Mouse (Mus musculus): ENCODE results near the gene Ric8b. TPM values are rescaled to one million over a fixed set of nuclear protein-coding genes. Genes with fewer than 3 reads are reported as not detected.

Ric8b gene
- total RNA-seq, 1 experiment from 2014 or later, result 21.5 TPM

DNA sequence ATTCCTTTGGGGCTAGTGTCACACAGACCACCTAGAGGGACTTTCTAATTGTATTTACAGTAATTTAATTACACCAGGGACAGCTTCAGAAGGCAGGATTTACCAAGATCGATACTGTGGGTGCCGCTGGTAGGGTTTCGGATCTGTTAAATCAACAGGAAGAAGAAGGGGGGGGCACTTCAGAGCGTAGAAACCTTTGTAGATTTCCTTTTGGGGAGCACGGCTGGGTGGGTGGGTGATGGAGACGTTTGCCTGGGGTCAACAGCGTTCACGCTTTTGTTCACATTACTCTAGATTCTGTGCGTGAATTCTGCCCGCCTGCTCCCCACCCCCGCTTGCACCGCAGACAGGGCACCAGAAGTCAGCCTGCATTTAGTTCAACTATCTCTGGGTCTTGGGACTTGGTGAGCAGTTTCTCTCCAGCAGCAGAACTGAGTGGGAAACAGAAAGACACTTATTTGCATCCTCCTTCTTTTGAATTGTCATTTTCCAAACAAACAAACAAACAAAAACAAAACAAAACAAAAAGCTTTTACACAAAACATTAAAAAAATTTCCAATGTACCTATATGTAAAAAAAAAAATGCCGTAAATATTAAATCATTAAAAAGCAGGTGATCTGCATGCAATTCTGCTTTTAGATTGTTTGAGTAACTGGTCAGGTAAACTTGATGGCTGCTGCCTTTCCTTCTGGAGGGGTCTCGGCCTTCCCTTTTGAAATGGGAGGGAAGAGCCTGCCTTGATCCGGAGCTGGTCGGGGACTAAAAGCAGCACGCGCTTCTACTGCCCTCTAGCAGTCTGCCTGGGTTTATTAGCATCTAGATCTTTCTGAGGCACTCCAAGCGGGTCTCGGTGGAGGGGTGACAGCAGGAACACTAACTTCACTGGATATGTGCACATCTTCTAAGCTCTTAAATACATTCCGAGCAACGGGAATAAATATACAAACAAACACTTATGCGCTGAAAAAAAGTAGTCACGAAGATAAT lies 127.6 kb downstream of the Ric8b start:
- ATAC-seq (replicated peaks; ENCODE audit: low read depth, poor library complexity, severe bottlenecking), result peak; percentile 89

GRCm38 (mm10) chr10:85046585-85046984 lies 129.2 kb downstream of the Ric8b start:
- 0 out of 2 replicates have a peak, but pooled peaks have one; percentile 58 for ATAC-seq (replicated peaks; ENCODE audit: low read depth, poor library complexity, severe bottlenecking)

DNA sequence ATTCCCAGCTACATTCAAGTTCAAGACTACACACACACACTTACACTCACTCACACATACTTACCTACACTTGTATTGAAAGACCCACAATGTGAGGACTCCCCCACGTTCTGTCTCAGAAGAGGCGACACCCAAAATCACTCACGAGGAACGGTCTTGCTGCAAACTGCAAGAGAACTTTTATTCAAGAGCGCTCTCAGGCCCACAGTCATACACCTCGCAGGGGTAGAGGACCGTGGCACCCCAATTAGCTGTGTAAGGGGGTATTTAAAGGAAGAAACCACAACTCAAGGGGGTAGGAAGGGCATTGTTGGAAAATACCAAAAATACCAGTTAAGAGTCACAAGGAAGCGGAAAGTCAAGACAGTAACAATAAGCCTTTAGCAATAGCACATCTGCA lies 130.6 kb downstream of the Ric8b start:
- ATAC-seq (replicated peaks; ENCODE audit: low read depth, poor library complexity, severe bottlenecking), result no peak

- ATAC-seq (replicated peaks; ENCODE audit: low read depth, poor library complexity, severe bottlenecking), result no peak
Measured at GRCm38 (mm10) chr10:85050668-85051208, 133.3 kb downstream of the Ric8b start.

GRCm38 (mm10) chr10:85052451-85052850 lies 135.0 kb downstream of the Ric8b start:
- no peak for ATAC-seq (replicated peaks; ENCODE audit: low read depth, poor library complexity, severe bottlenecking)

DNA sequence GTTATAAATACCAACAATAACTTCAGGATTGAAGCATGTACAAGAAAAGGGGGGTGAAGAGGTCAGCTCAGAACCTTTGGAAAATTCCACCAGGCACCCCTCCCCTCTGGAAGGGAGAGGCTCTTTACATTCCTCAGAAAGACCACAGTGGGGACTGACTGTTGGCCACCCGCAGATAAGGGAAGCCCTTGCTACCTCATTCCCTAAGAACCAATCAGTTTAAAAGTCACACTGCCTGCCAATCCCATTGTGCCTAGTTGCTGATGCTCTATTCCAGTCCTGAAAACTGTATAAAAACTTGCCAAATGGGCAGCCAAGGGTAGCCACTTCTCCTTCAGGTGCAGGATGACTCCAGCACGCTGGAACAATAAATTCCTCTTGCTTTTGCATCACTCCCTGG lies 137.5 kb downstream of the Ric8b start:
- no peak for ATAC-seq (replicated peaks; ENCODE audit: low read depth, poor library complexity, severe bottlenecking)

Other genes starting within 250 kb of the Ric8b start
- not detected in 2 replicates for gene Rfx4, start 161.6 kb upstream of the Ric8b start, total RNA-seq (2017)
- gene Fhl4, start 184.9 kb downstream of the Ric8b start, total RNA-seq (2017), result 0.68 and 2.3 TPM in 2 replicates
- 22.5 and 24.7 TPM in 2 replicates for gene Tmem263, start 185.0 kb downstream of the Ric8b start, total RNA-seq (2017)
- 5.3 and 7.9 TPM in 2 replicates for gene Mterf2, start 210.4 kb downstream of the Ric8b start, total RNA-seq (2017)